8 mouse cellular contexts compared by ENCODE assay signal in the genomic region with DNA sequence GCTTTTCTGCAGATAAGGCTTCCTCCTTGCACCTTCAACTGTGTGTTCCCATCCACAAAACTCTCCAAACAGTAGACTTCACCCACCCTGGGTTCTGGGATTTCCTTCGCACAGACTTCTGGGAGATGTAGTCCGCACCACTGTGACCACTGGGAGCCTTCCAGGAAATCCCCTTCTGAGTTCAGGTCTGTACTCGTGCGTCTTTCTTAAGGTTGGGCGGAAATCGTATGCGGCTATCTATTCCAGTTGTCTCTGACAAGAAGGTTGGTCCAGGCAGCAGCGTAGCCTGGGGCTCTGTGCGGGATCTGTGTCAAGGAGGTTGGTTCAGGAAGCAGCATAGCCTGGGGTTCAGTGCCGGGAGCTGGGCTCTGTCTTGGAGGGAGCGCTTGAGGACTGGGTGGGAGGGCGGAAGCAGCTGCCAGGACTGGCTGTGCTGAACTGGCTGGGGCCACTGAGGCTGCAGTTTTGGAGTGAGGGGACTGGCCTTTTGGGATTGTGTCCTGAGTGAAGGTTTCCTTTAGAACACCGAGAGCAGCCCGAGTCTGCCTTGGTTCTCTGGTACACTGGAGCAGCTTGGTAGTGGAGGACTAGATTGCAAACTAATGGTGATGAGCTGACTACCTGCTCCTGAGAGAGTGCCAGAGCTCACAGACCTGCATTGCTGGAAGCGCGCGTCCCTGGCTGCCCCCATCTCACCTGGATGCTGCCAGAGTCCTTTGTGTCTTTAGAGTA. TPM values are rescaled to one million over a fixed set of nuclear protein-coding genes. Genes with fewer than 3 reads are reported as not detected.
DNase-seq lines count a peak whose midpoint lies in the region; ATAC-seq and TF ChIP-seq lines count a peak whose summit lies in the region.
"Not testable (repeated sequence)": the region's sequence is repeated elsewhere in the genome, so short reads cannot be mapped to it uniquely, and the experiment has no call there.

Rsl1 (plus strand) TSS at position 192 of the 732 bp plus-strand sequence.

- TF ChIP-seq POLR2A in brain, embryonic 14.5 days (IDR thresholded peaks at IDR 0.05; ENCODE audit: borderline replicate concordance, extremely low read depth, insufficient read depth, insufficient read length, poor library complexity, severe bottlenecking); liver, adult 2 months (IDR thresholded peaks at IDR 0.05; ENCODE audit: extremely low read depth, insufficient read depth, low read length): not testable (repeated sequence)

- DNase-seq in B cell, adult 2 months, result peak; percentile 83 to 86
- peak; percentile 82 for DNase-seq in brain, embryonic 14.5 days (ENCODE audit: low read depth)
- DNase-seq in kidney, postnatal 0 days (ENCODE audit: low spot score), result peak; percentile 81
- peak; percentile 72 for DNase-seq in liver, adult 2 months (ENCODE audit: extremely low read depth, low read depth, low spot score)
- DNase-seq in spleen, postnatal 36 days (ENCODE audit: low spot score in 2 of 2), result peak; percentile 82 to 84

- H3K9me3 ChIP-seq in heart, embryonic 12.5 days (replicated peaks); kidney, postnatal 0 days (replicated peaks; ENCODE audit: low read length): not testable (repeated sequence)

- not testable (repeated sequence) for H3K27ac ChIP-seq in heart, embryonic 12.5 days (ENCODE audit: poor library complexity, severe bottlenecking)
- peak within 1 kb of the TSS; percentile 64; the same call in 1 of the 2 replicates for H3K27ac ChIP-seq in kidney, postnatal 0 days
- H3K27ac ChIP-seq in liver, adult 2 months (replicated peaks; ENCODE audit: insufficient read depth, low read depth, low read length), result peak within 1 kb of the TSS; percentile 53

- H3K4me2 ChIP-seq in heart, embryonic 12.5 days, result peak within 1 kb of the TSS; percentile 75
- H3K4me2 ChIP-seq in kidney, postnatal 0 days (ENCODE audit: low read length), result peak within 1 kb of the TSS; percentile 62

- not testable (repeated sequence) for H3K4me1 ChIP-seq in heart, embryonic 12.5 days (replicated peaks); kidney, postnatal 0 days (replicated peaks; ENCODE audit: insufficient read depth, low read length); liver, adult 2 months (ENCODE audit: control insufficient read depth, insufficient read depth, low read length)

- peak within 1 kb of the TSS; percentile 64 for H3K9ac ChIP-seq in heart, embryonic 12.5 days
- peak within 1 kb of the TSS; percentile 58 for H3K9ac ChIP-seq in kidney, postnatal 0 days (ENCODE audit: low read depth, low read length)
- peak within 1 kb of the TSS; percentile 70 for H3K9ac ChIP-seq in liver, adult 2 months (ENCODE audit: low read depth, low read length)

- under 1% methylated on average over 17 of the region's 17 CpGs for WGBS in heart, embryonic 12.5 days
- under 1% methylated on average over 17 of the region's 17 CpGs for WGBS in kidney, postnatal 0 days
- WGBS in liver, adult 2 months, result under 1% methylated on average over 17 of the region's 17 CpGs

- TF ChIP-seq CTCF in brain, embryonic 14.5 days (IDR thresholded peaks at IDR 0.05; ENCODE audit: borderline replicate concordance, extremely low read depth, insufficient read depth, insufficient read length); liver, adult 2 months (IDR thresholded peaks at IDR 0.05; ENCODE audit: low read depth, low read length): not testable (repeated sequence)
- 0 out of 2 replicates have a peak, but pooled peaks have one; percentile 5 for TF ChIP-seq CTCF in kidney, postnatal 0 days (IDR thresholded peaks at IDR 0.05; ENCODE audit: low read depth)

- H3K36me3 ChIP-seq in heart, embryonic 12.5 days; kidney, postnatal 0 days (ENCODE audit: insufficient read depth, low read length); liver, adult 2 months (ENCODE audit: control insufficient read depth, insufficient read depth, low read length): not testable (repeated sequence)

- H3K4me3 ChIP-seq in heart, embryonic 12.5 days, result peak within 1 kb of the TSS; percentile 62
- peak within 1 kb of the TSS; percentile 52 for H3K4me3 ChIP-seq in kidney, postnatal 0 days (replicated peaks; ENCODE audit: low read depth, low read length)
- H3K4me3 ChIP-seq in liver, adult 2 months (ENCODE audit: insufficient read depth, low read depth, low read length), result peak within 1 kb of the TSS; percentile 68

- not testable (repeated sequence) for H3K79me2 ChIP-seq in liver, adult 2 months (ENCODE audit: control insufficient read depth, insufficient read depth, low read length)

- peak; percentile 57; the same call in 1 of the 2 replicates for ATAC-seq in erythroid progenitor cell, adult 5-6 weeks (replicated peaks; ENCODE audit: low FRiP score, poor library complexity, severe bottlenecking)
- peak; percentile 94 for ATAC-seq in heart, embryonic 12.5 days (ENCODE audit: insufficient number of reproducible peaks, low FRiP score)
- peak; percentile 95 for ATAC-seq in kidney, postnatal 0 days (replicated peaks; ENCODE audit: low FRiP score, low read depth)
- peak; percentile 94 for ATAC-seq in monocyte, adult 5-6 weeks (replicated peaks; ENCODE audit: insufficient number of reproducible peaks, low FRiP score, low TSS enrichment, poor library complexity, severe bottlenecking)

- H3K27me3 ChIP-seq in heart, embryonic 12.5 days (replicated peaks); kidney, postnatal 0 days (ENCODE audit: insufficient read depth, low read length); liver, adult 2 months (ENCODE audit: control insufficient read depth, insufficient read depth, low read length): not testable (repeated sequence)

RNA-seq across cellular contexts. Expression of gene Rsl1, which starts in this region (rescaled TPM):
- 3.8 and 4.2 TPM in 2 replicates for polyA plus RNA-seq in brain, embryonic 14.5 days (2012; rRNA removed)
- total RNA-seq in erythroid progenitor cell, adult 5-6 weeks (2015; ENCODE audit: low replicate concordance), result 3.2 and 5.0 TPM in 2 replicates
- 2.2 TPM in 1 of 2 replicates, not detected in the other for total RNA-seq in erythroid progenitor cell, adult 5-6 weeks (2017; ENCODE audit: low replicate concordance)
- 5.0 and 5.7 TPM in 2 replicates for polyA plus RNA-seq in heart, embryonic 12.5 days (2016; fragmentation: Nextera tagmentation; extraction: Ambion mirVana)
- polyA plus RNA-seq in kidney, postnatal 0 days (2015; fragmentation: Nextera tagmentation; extraction: Ambion mirVana), result 7.1 and 7.3 TPM in 2 replicates
- 2.4 and 3.2 TPM in 2 replicates for total RNA-seq in liver, adult 2 months (2014; rRNA removed)
- 0.30 and 0.33 TPM in 2 replicates for polyA plus RNA-seq in liver, adult 2 months (2012; rRNA removed)
- total RNA-seq in monocyte, adult 5-6 weeks (2017), result 3.9 to 13.6 TPM (median 5.7 TPM) in 3 replicates
